Mouse (Mus musculus) heart, postnatal 10 days (tissue): ENCODE measurements around the gene Alox15. TPM values are rescaled to one million over a fixed set of nuclear protein-coding genes. Genes with fewer than 3 reads are reported as not detected.
A peak's percentile ranks its signal among the peaks of the same experiment; 100 is the strongest.

Source experiments
- DNase-seq, 2 experiments: peaks; one replicate each; pipeline ENCODE4 v3.0.0; 2021
- intact Hi-C: fragments of 180-260 bp; cut with DNase I; formaldehyde crosslinking; loops from one replicate; pipeline ENCODE4 v1.15.1; 2025
- total RNA-seq, 2 experiments: library from RNA; stranded (reverse); gene quantifications; 2 replicates each; pipeline ENCODE4 v1.2.3; 2021

Gene Alox15
- total RNA-seq, 2 experiments from 2014 or later = 0.34 to 3.2 TPM

GRCm38 (mm10) chr11:70313833-70314232 is 38.0 kb downstream of the Alox15 start:
- intact Hi-C loops = no loop called here
- no peak for DNase-seq

GRCm38 (mm10) chr11:70309341-70309740 is 42.5 kb downstream of the Alox15 start:
- intact Hi-C loops = loop anchor here (1.0 kb wide), 1 partner anchor 55 kb away; no protein-coding TSS in a partner anchor
- peak; percentile 55 to 73 for DNase-seq

- intact Hi-C loops = no loop called here
- no peak for DNase-seq
Measured at GRCm38 (mm10) chr11:70308296-70308695, 43.5 kb downstream of the Alox15 start.

- peak in 1 of 2 experiments; percentile 6 for DNase-seq
- intact Hi-C loops = no loop called here
Measured at GRCm38 (mm10) chr11:70306159-70306558, 45.7 kb downstream of the Alox15 start.

- intact Hi-C loops = no loop called here
- DNase-seq = no peak
Measured at GRCm38 (mm10) chr11:70302293-70302692, 49.5 kb downstream of the Alox15 start.

DNA sequence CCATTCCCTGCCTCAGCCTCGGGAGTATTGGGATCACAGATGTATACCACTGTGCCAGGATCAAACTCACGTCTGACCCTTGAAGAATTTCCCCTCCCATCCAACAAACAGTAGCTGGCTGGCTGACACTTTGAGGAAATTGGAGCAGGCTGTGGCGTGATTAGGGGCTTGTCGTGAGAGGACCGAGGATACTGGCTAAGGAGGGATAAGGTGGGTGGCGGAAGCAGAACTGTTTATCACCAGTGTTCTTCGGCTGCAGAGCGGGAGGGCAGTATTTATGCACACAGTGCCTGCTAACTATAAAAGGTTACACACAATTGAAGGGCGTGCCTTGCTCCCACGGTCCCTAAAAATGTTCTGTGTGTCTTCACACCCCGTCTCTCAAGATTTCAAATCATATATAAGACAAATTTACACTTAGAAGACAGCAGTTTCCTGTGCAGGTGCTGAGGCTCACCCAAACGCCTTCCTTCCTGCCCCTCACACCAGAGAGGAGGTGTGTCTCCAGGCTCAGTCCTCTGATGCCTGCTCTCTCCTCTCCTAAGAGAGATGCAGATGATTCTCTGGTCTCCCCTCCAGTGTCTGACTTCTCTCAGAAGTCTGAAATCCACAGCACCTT is 53.9 kb downstream of the Alox15 start:
- intact Hi-C loops = no loop called here

GRCm38 (mm10) chr11:70297405-70297804 is 54.4 kb downstream of the Alox15 start:
- intact Hi-C loops = no loop called here
- DNase-seq = peak in 1 of 2 experiments; percentile 23

More for the DNA sequence above, 53.9 kb downstream of the Alox15 start:
- peak; percentile 13 to 22 for DNase-seq

Other genes with a start within 250 kb of the Alox15 start
- gene Mgl2, start 221.7 kb downstream of the Alox15 start, total RNA-seq = 1 to 10 TPM in 1 of 2 experiments, under 1 TPM in 1; 0.69 to 1.0 TPM
- 1 to 10 TPM in 1 of 2 experiments, under 1 TPM in 1; 0.82 to 1.0 TPM for gene Clec10a, start 195.8 kb downstream of the Alox15 start, total RNA-seq
- gene Slc16a11, start 139.3 kb downstream of the Alox15 start, total RNA-seq = under 1 TPM; 0.20 to 0.91 TPM
- gene Slc16a13, start 131.0 kb downstream of the Alox15 start, total RNA-seq = 1 to 10 TPM; 5.2 to 6.8 TPM
- gene Bcl6b, start 122.2 kb downstream of the Alox15 start, total RNA-seq = 10 to 100 TPM; 54.7 to 55.5 TPM
- 10 to 100 TPM; 54.8 to 60.8 TPM for gene 0610010K14Rik, start 114.1 kb downstream of the Alox15 start, total RNA-seq
- gene Gm21988, start 112.2 kb downstream of the Alox15 start, total RNA-seq = 1 to 10 TPM; 3.3 to 3.4 TPM
- gene Rnasek, start 112.2 kb downstream of the Alox15 start, total RNA-seq = 100 to 1,000 TPM in 1 of 2 experiments, 10 to 100 TPM in 1; 96.4 to 102 TPM
- 1 to 10 TPM; 3.4 to 5.2 TPM for gene Alox12, start 96.7 kb downstream of the Alox15 start, total RNA-seq
- gene Alox12e, start 29.4 kb downstream of the Alox15 start, total RNA-seq = not detected
- 10 to 100 TPM; 22.3 to 26.1 TPM for gene Pelp1, start 58.0 kb upstream of the Alox15 start, total RNA-seq
- 10 to 100 TPM; 13.0 to 15.1 TPM for gene Arrb2, start 80.6 kb upstream of the Alox15 start, total RNA-seq
- gene Med11, start 99.9 kb upstream of the Alox15 start, total RNA-seq = 10 to 100 TPM in 1 of 2 experiments, 1 to 10 TPM in 1; 8.2 to 13.4 TPM
- gene Zmynd15, start 107.4 kb upstream of the Alox15 start, total RNA-seq = 1 to 10 TPM; 1.4 to 2.1 TPM
- gene Cxcl16, start 108.0 kb upstream of the Alox15 start, total RNA-seq = 1 to 10 TPM; 7.2 to 7.7 TPM
- gene Tm4sf5, start 153.2 kb upstream of the Alox15 start, total RNA-seq = 1 to 10 TPM in 1 of 2 experiments, under 1 TPM in 1; 0.89 to 1.4 TPM
- not detected for gene Vmo1, start 162.6 kb upstream of the Alox15 start, total RNA-seq
- not detected for gene Gltpd2, start 167.2 kb upstream of the Alox15 start, total RNA-seq
- gene Psmb6, start 173.3 kb upstream of the Alox15 start, total RNA-seq = 100 to 1,000 TPM; 264 to 266 TPM
- gene Gm40193, start 180.9 kb upstream of the Alox15 start, total RNA-seq = not detected
- gene Pld2, start 188.0 kb upstream of the Alox15 start, total RNA-seq = 10 to 100 TPM in 1 of 2 experiments, 1 to 10 TPM in 1; 8.9 to 10.8 TPM
- 10 to 100 TPM; 40.4 to 43.3 TPM for gene Mink1, start 210.8 kb upstream of the Alox15 start, total RNA-seq